Mouse (Mus musculus): ENCODE results near the gene Smpd3. TPM values are rescaled to one million over a fixed set of nuclear protein-coding genes. Genes with fewer than 3 reads are reported as not detected.

Gene Smpd3
- polyA plus RNA-seq, 1 experiment from 2014 or later, result 65.7 TPM

DNA sequence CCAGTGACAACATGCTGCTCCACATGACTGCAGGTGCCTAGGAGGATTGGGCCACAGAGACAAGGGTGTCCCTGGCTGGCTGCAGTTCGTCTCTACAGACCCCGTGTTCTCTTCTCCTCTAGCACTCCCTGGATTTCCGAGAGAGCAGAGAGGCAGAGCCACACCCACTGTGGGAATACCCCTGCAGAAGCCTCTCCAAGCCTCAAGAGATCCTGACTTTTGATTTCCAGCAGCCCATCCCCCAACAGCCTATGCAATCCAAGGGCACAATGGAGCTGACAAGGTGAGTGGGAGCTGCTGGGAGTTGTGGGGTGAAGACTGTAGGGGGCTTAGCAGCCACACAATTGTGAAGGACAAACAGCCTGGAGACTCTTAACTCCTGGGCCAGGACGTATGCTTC is 87.6 kb downstream of the Smpd3 start:
- Histone ChIP-seq H3K36me3 (replicated peaks) (peaks cover 44% of the 10 kb centered on the region), H3K4me1 (peaks cover 7% of the 10 kb centered on the region), H3K4me3 (no peak overlapping the region), H3K27ac (0 out of 2 replicates have a peak overlapping the region, but pooled peaks have one; percentile 27), H3K9me3 (no peaks in the 10 kb centered on the region), H3K9ac (no peak overlapping the region), H3K27me3 (replicated peaks) (no peaks in the 10 kb centered on the region), H3K4me2 (no peak overlapping the region)
- ATAC-seq (replicated peaks), result no peak
- 63% methylated on average over 4 of the region's 4 CpGs for WGBS

DNA sequence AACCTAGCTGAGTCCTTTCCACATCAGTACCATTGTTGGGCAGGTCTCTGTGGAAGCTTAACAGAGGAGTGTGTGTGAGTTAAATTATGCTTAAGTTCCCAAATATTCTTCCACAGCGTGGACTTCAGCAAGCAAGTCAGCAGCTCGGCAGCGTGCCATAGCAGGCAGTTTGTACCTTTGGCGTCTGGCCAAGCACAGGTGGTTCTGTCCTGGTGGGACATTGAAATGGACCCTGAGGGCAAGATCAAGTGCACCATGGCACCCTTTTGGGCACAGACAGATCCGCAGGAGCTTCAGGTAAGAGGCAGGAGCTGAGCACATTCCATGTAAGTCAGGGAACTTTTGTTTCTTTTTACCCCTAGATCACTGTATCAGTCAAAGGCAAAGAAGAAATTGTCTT is 100.7 kb downstream of the Smpd3 start:
- Histone ChIP-seq H3K27me3 (replicated peaks) (no peaks in the 10 kb centered on the region), H3K36me3 (replicated peaks) (peaks cover 29% of the 10 kb centered on the region), H3K4me2 (no peak overlapping the region), H3K4me1 (no peaks in the 10 kb centered on the region), H3K9me3 (no peaks in the 10 kb centered on the region), H3K4me3 (no peak overlapping the region), H3K9ac (no peak overlapping the region), H3K27ac (no peak overlapping the region)
- no peak for ATAC-seq (replicated peaks)
- WGBS, result 92% methylated on average over 5 of the region's 5 CpGs

- H3K36me3 ChIP-seq (replicated peaks), result peaks cover 33% of the 10 kb centered on the region
- WGBS, result 91% methylated on average over 17 of the region's 17 CpGs
- no peak overlapping the region for H3K4me2 ChIP-seq
- no peaks in the 10 kb centered on the region for H3K9me3 ChIP-seq
- H3K4me1 ChIP-seq, result no peaks in the 10 kb centered on the region
- no peak overlapping the region for H3K4me3 ChIP-seq
- no peak overlapping the region for H3K9ac ChIP-seq
- no peaks in the 10 kb centered on the region for H3K27me3 ChIP-seq (replicated peaks)
- ATAC-seq (replicated peaks), result no peak
- H3K27ac ChIP-seq, result no peak overlapping the region
These were observed 103.1 kb downstream of the Smpd3 start for GRCm38 (mm10) chr8:106234567-106235261.

- no peak overlapping the region for H3K4me2 ChIP-seq
- 82% methylated on average over 3 of the region's 3 CpGs for WGBS
These were observed 105.0 kb downstream of the Smpd3 start for GRCm38 (mm10) chr8:106232751-106233150.

DNA sequence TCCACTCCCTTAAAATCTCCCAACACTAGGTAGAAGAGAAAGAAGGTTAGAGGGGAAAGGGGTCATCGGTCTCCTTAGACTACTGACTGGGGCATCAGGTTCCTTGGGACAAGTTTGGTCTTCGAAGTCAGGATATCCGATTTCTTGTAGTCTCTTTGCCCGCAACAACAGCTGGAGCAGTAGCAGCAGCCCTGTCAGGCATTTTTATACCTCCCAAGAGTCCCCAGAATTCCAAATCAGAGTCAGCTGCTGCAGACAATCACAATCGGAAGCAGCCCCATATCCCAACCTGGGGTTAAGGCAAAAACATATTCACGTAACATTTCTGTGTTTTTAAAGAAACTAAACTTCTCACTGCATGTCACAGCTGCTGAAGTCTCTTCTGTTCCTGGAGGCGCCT is 106.3 kb downstream of the Smpd3 start:
- Histone ChIP-seq H3K9ac (no peak overlapping the region), H3K36me3 (replicated peaks) (peaks cover 29% of the 10 kb centered on the region), H3K4me3 (no peak overlapping the region), H3K4me2 (no peak overlapping the region), H3K4me1 (no peaks in the 10 kb centered on the region), H3K27ac (no peak overlapping the region), H3K27me3 (replicated peaks) (no peaks in the 10 kb centered on the region), H3K9me3 (no peaks in the 10 kb centered on the region)
- ATAC-seq (replicated peaks), result no peak
- 92% methylated on average over 7 of the region's 7 CpGs for WGBS

More at GRCm38 (mm10) chr8:106232751-106233150, 105.0 kb downstream of the Smpd3 start:
- no peak overlapping the region for H3K4me3 ChIP-seq
- H3K36me3 ChIP-seq (replicated peaks), result peaks cover 37% of the 10 kb centered on the region
- ATAC-seq (replicated peaks), result no peak
- H3K27ac ChIP-seq, result no peak overlapping the region
- H3K9me3 ChIP-seq, result no peaks in the 10 kb centered on the region
- no peaks in the 10 kb centered on the region for H3K4me1 ChIP-seq
- H3K9ac ChIP-seq, result no peak overlapping the region
- H3K27me3 ChIP-seq (replicated peaks), result no peaks in the 10 kb centered on the region

DNA sequence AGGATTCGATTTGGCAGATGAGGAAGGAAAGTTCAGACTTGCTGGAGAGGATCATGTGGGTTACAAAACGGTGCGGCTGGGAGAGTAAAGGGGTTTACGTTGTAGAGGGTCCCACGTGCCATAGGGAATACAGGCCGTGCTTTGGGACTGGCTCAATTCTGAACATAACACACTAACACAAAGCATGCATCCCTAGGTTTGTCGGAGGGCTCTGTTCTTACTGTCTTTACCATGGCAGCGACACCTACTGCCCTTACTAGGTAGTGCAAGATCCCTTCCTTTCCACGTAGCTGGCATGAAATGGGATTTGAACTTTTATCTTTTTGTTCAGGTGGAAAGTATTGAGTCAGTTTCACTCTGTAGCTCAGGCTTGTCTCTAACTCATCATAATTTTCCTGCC is 111.2 kb downstream of the Smpd3 start:
- no peaks in the 10 kb centered on the region for H3K27me3 ChIP-seq (replicated peaks)
- no peak for ATAC-seq (replicated peaks)
- 39% methylated on average over 9 of the region's 9 CpGs for WGBS
- H3K36me3 ChIP-seq (replicated peaks), result peaks cover 25% of the 10 kb centered on the region
- H3K27ac ChIP-seq, result no peak overlapping the region
- no peaks in the 10 kb centered on the region for H3K9me3 ChIP-seq
- H3K4me3 ChIP-seq, result no peak overlapping the region
- no peaks in the 10 kb centered on the region for H3K4me1 ChIP-seq
- H3K9ac ChIP-seq, result no peak overlapping the region
- no peak overlapping the region for H3K4me2 ChIP-seq

DNA sequence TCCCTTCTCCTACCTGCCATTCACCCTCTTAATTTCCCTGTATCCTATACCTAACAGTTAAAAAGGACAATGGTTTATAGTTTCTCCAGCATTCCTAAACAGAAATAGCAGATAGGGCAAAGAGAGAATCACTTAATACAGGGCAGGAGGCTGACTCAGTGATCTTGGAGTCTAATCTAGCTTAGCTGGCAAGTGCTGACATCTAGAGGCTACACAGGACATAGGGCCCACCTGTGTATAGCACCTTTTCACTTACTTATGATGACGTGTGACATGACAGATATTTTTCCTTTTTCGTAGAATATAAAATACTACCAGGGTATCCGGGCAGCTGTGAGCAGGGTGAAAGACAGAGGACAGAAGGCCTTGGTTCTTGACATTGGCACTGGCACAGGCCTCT is 118.2 kb downstream of the Smpd3 start:
- H3K27ac ChIP-seq, result no peak overlapping the region
- H3K4me2 ChIP-seq, result no peak overlapping the region
- H3K9me3 ChIP-seq, result no peaks in the 10 kb centered on the region
- no peaks in the 10 kb centered on the region for H3K27me3 ChIP-seq (replicated peaks)
- 94% methylated on average over 3 of the region's 3 CpGs for WGBS
- H3K36me3 ChIP-seq (replicated peaks), result peaks cover 24% of the 10 kb centered on the region
- no peaks in the 10 kb centered on the region for H3K4me1 ChIP-seq
- no peak overlapping the region for H3K9ac ChIP-seq
- ATAC-seq (replicated peaks), result no peak
- H3K4me3 ChIP-seq, result no peak overlapping the region

DNA sequence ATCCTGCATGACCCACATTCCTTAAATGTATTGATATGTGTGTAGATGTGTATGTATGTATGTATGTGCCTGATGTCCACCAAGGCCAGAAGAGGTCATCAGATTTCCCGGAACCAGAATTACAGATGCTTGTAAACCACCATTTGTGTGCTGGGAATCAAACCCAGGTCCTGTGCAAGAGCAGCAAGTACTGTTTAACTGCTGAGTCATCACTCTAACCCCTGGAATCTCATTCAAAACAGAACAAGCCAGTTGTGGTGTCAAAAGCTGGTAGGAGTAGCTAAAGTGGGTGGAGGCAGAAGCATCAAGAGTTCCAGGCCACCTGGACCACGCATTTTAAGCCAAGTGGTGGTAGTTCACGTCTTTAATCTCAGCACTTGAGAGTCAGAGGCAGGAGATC is 123.8 kb downstream of the Smpd3 start:
- H3K27me3 ChIP-seq (replicated peaks), result no peaks in the 10 kb centered on the region
- no peak overlapping the region for H3K9ac ChIP-seq
- no peaks in the 10 kb centered on the region for H3K9me3 ChIP-seq
- peaks cover 8% of the 10 kb centered on the region for H3K36me3 ChIP-seq (replicated peaks)
- WGBS, result 94% methylated on average over 3 of the region's 3 CpGs
- no peak overlapping the region for H3K27ac ChIP-seq
- no peak overlapping the region for H3K4me2 ChIP-seq
- peaks cover 20% of the 10 kb centered on the region for H3K4me1 ChIP-seq
- no peak overlapping the region for H3K4me3 ChIP-seq
- no peak for ATAC-seq (replicated peaks)

DNA sequence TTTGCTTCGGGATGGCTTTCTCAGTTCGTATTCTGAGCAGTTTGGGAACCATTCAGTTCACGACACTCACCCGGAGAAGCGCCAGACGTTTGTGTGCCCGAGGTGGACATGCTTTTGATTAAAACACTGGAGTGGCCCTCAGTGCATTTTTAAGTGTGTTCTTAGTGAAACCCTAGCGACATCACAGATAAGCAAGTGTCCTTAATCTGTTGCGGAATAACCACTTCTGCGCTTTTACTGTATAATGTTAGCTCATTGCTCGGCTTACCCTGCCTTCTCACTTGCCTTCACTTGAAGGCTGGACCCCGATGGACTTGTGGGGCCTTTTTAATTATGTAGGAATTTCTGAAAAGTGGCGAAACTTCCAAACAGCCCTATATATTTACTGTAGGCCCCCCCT is 126.4 kb downstream of the Smpd3 start:
- peaks cover 25% of the 10 kb centered on the region for H3K4me1 ChIP-seq
- ATAC-seq (replicated peaks), result no peak
- H3K9me3 ChIP-seq, result no peaks in the 10 kb centered on the region
- H3K4me2 ChIP-seq, result peak overlapping the region; percentile 80
- H3K4me3 ChIP-seq, result peak overlapping the region; percentile 60
- no peaks in the 10 kb centered on the region for H3K27me3 ChIP-seq (replicated peaks)
- 5% methylated on average over 13 of the region's 13 CpGs for WGBS
- peak overlapping the region; percentile 80 for H3K9ac ChIP-seq
- no peaks in the 10 kb centered on the region; the same call in 1 of the 2 replicates for H3K36me3 ChIP-seq (replicated peaks)
- H3K27ac ChIP-seq, result peak overlapping the region; percentile 92

- peak within 1 kb of the TSS; percentile 80 for H3K4me2 ChIP-seq
- peak; percentile 99 for ATAC-seq (replicated peaks)
- peak within 1 kb of the TSS; percentile 92 for H3K27ac ChIP-seq
- peaks cover 25% of the 10 kb centered on the region for H3K4me1 ChIP-seq
- peak within 1 kb of the TSS; percentile 80 for H3K9ac ChIP-seq
- under 1% methylated on average over 52 of the region's 52 CpGs for WGBS
- H3K9me3 ChIP-seq, result no peaks in the 10 kb centered on the region
- no peaks in the 10 kb centered on the region; the same call in 1 of the 2 replicates for H3K36me3 ChIP-seq (replicated peaks)
- H3K27me3 ChIP-seq (replicated peaks), result no peaks in the 10 kb centered on the region
- peak within 1 kb of the TSS; percentile 60 for H3K4me3 ChIP-seq
These were observed 126.9 kb downstream of the Smpd3 start, which contains the start of the genes Slc7a6os and Prmt7 for GRCm38 (mm10) chr8:106210821-106211345. Gene Slc7a6os (minus strand): TSS chr8:106210935. Gene Prmt7 (plus strand): TSS chr8:106210936.

- peak overlapping the region; percentile 60 for H3K4me3 ChIP-seq
- peak overlapping the region; percentile 80 for H3K9ac ChIP-seq
- H3K9me3 ChIP-seq, result no peaks in the 10 kb centered on the region
- H3K27ac ChIP-seq, result peak overlapping the region; percentile 92
- under 1% methylated on average over 35 of the region's 35 CpGs for WGBS
- peaks cover 25% of the 10 kb centered on the region for H3K4me1 ChIP-seq
- ATAC-seq (replicated peaks), result peak; percentile 81
- H3K4me2 ChIP-seq, result peak overlapping the region; percentile 80
- peaks cover 3% of the 10 kb centered on the region; the same call in 1 of the 2 replicates for H3K36me3 ChIP-seq (replicated peaks)
- no peaks in the 10 kb centered on the region for H3K27me3 ChIP-seq (replicated peaks)
These were observed 127.6 kb downstream of the Smpd3 start for GRCm38 (mm10) chr8:106210035-106210731.
